Comparison of ENCODE assay signal across 16 mouse cellular contexts in genomic region chr16:87136503-87136902, GRCm38 (mm10).
"Had no signal": no experiment of that assay in that cellular context is flagged by ENCODE, and none has a peak within 500 bp of the region (broad histone marks: within the 10 kb centered on the region; RNA-seq: fewer than 3 reads in every experiment).

No protein-coding gene starts in this region.

- H3K4me3 ChIP-seq: neural tube, embryonic 13.5 days; neural tube, embryonic 15.5 days; stomach, embryonic 15.5 days had no signal

- H3K9me3 ChIP-seq: neural tube, embryonic 13.5 days; neural tube, embryonic 15.5 days; stomach, embryonic 15.5 days had no signal

- H3K4me1 ChIP-seq: neural tube, embryonic 13.5 days; neural tube, embryonic 15.5 days; stomach, embryonic 15.5 days had no signal

- H3K27me3 ChIP-seq: neural tube, embryonic 13.5 days; neural tube, embryonic 15.5 days; stomach, embryonic 15.5 days had no signal

- H3K36me3 ChIP-seq: neural tube, embryonic 13.5 days; neural tube, embryonic 15.5 days; stomach, embryonic 15.5 days had no signal

- DNase-seq: retina, postnatal 1 day; right cerebral cortex, adult 18-20 months; right cerebral cortex, postnatal 14 days; right cerebral cortex, postnatal 25 days; right cerebral cortex, postnatal 4 days; spleen, adult 18-20 months; thymus, adult 18-20 months; thymus, adult 2 months; thymus, postnatal 14 days; thymus, postnatal 25 days; thymus, postnatal 36 days; thymus, postnatal 4 days had no signal

- H3K9ac ChIP-seq: neural tube, embryonic 13.5 days; neural tube, embryonic 15.5 days; stomach, embryonic 15.5 days had no signal

- H3K27ac ChIP-seq: neural tube, embryonic 13.5 days; neural tube, embryonic 15.5 days; stomach, embryonic 15.5 days; stomach, postnatal 0 days had no signal

- H3K4me2 ChIP-seq: neural tube, embryonic 13.5 days; neural tube, embryonic 15.5 days; stomach, embryonic 15.5 days had no signal
